Mouse (Mus musculus) midbrain, embryonic 13.5 days (tissue): ENCODE results near the gene Sqor. TPM values are rescaled to one million over a fixed set of nuclear protein-coding genes. Genes with fewer than 3 reads are reported as not detected.

ENCODE experiments used
- ATAC-seq: fragments of 200-750 bp; cut with Nextera tagmentation; 2 replicates; pipeline ENCODE4 v1.8.0; 2017; ENCODE audit warnings: mild to moderate bottlenecking, moderate TSS enrichment, moderate library complexity
- H3K27ac ChIP-seq: fragments of 300-500 bp; sonication (generic); 2 replicates; pipeline ENCODE4 v1.5.1; 2015; ENCODE audit warnings: inconsistent platforms, mild to moderate bottlenecking, moderate library complexity
- H3K27me3 ChIP-seq: fragments of 300-500 bp; sonication (generic); 2 replicates; pipeline ENCODE4 v1.6.1; 2015; ENCODE audit warnings: mild to moderate bottlenecking, inconsistent platforms
- H3K36me3 ChIP-seq: fragments of 300-500 bp; sonication (generic); 2 replicates; pipeline ENCODE4 v1.6.1; 2015; ENCODE audit warnings: mild to moderate bottlenecking, inconsistent platforms
- H3K4me1 ChIP-seq: fragments of 300-500 bp; sonication (generic); replicated peaks from 2 replicates; pipeline ENCODE4 v1.6.1; 2015; ENCODE audit warnings: inconsistent platforms
- H3K4me2 ChIP-seq: fragments of 300-500 bp; sonication (generic); replicated peaks from 2 replicates; pipeline ENCODE4 v1.6.1; 2015; ENCODE audit warnings: moderate library complexity, mild to moderate bottlenecking, inconsistent platforms
- H3K4me3 ChIP-seq: fragments of 300-500 bp; sonication (generic); replicated peaks from 2 replicates; pipeline ENCODE4 v1.5.1; 2015; ENCODE audit warnings: mild to moderate bottlenecking, inconsistent platforms
- H3K9ac ChIP-seq: fragments of 300-500 bp; sonication (generic); replicated peaks from 2 replicates; pipeline ENCODE4 v1.6.1; 2015; ENCODE audit warnings: mild to moderate bottlenecking, inconsistent platforms
- H3K9me3 ChIP-seq: fragments of 300-500 bp; sonication (generic); 2 replicates; pipeline ENCODE4 v1.6.1; 2016; ENCODE audit warnings: mild to moderate bottlenecking, inconsistent platforms
- WGBS: fragments of 180-500 bp; shearing (Covaris S2); methylation state at CpG from one replicate; pipeline ENCODE4 v1.1.7; 2015; 5-methylcytosine and 5-hydroxymethylcytosine counted together
- polyA plus RNA-seq: library from polyadenylated mRNA; unstranded; fragments of >200 nt; fragmentation: Nextera tagmentation; extraction: Ambion mirVana; gene quantifications from 2 replicates; pipeline ENCODE4 v1.2.1, GENCODE M21; 2015

Gene Sqor
- polyA plus RNA-seq, 1 experiment from 2014 or later, result 2.6 TPM

- Histone ChIP-seq H3K9me3 (no peaks in the 10 kb centered on the region), H3K4me1 (peaks cover 9% of the 10 kb centered on the region), H3K27me3 (peaks cover 31% of the 10 kb centered on the region), H3K27ac (no peak overlapping the region), H3K4me3 (no peak overlapping the region), H3K9ac (no peak overlapping the region), H3K4me2 (no peak overlapping the region), H3K36me3 (no peaks in the 10 kb centered on the region)
- 76% methylated on average over 3 of the region's 3 CpGs for WGBS
- ATAC-seq, result no peak
These were observed 2.0 kb upstream of the Sqor start for GRCm38 (mm10) chr2:122762991-122763390.

GRCm38 (mm10) chr2:122764526-122764925, 511 bp upstream of the Sqor start:
- H3K27ac ChIP-seq, result no peak overlapping the region
- peaks cover 9% of the 10 kb centered on the region for H3K4me1 ChIP-seq
- peaks cover 31% of the 10 kb centered on the region for H3K27me3 ChIP-seq
- H3K9me3 ChIP-seq, result no peaks in the 10 kb centered on the region
- H3K36me3 ChIP-seq, result no peaks in the 10 kb centered on the region
- no peak overlapping the region for H3K4me3 ChIP-seq
- 47% methylated on average over 6 of the region's 6 CpGs for WGBS
- H3K9ac ChIP-seq, result no peak overlapping the region
- no peak for ATAC-seq
- no peak overlapping the region for H3K4me2 ChIP-seq

- ATAC-seq, result no peak
- Histone ChIP-seq H3K27ac (no peak overlapping the region), H3K9me3 (no peaks in the 10 kb centered on the region), H3K4me3 (peak overlapping the region; percentile 44; the same call in 1 of the 2 replicates), H3K9ac (no peak overlapping the region), H3K27me3 (peaks cover 31% of the 10 kb centered on the region), H3K36me3 (no peaks in the 10 kb centered on the region), H3K4me1 (peaks cover 9% of the 10 kb centered on the region), H3K4me2 (peak overlapping the region; percentile 75)
- WGBS, result 30% methylated on average over 3 of the region's 3 CpGs
These were observed 733 bp downstream of the Sqor start for GRCm38 (mm10) chr2:122765794-122766145.

- WGBS, result 86% methylated on average over 2 of the region's 2 CpGs
- Histone ChIP-seq H3K27me3 (peaks cover 9% of the 10 kb centered on the region), H3K36me3 (no peaks in the 10 kb centered on the region), H3K4me3 (no peak overlapping the region), H3K9me3 (no peaks in the 10 kb centered on the region), H3K9ac (no peak overlapping the region), H3K4me1 (no peaks in the 10 kb centered on the region), H3K27ac (no peak overlapping the region), H3K4me2 (no peak overlapping the region)
- no peak for ATAC-seq
These were observed 6.0 kb downstream of the Sqor start for GRCm38 (mm10) chr2:122771002-122771401.

- Histone ChIP-seq H3K27me3 (no peaks in the 10 kb centered on the region), H3K4me1 (no peaks in the 10 kb centered on the region), H3K9me3 (no peaks in the 10 kb centered on the region), H3K27ac (no peak overlapping the region), H3K9ac (no peak overlapping the region), H3K4me2 (no peak overlapping the region), H3K36me3 (no peaks in the 10 kb centered on the region), H3K4me3 (no peak overlapping the region)
- 89% methylated on average over 1 of the region's 1 CpGs for WGBS
- no peak for ATAC-seq
These were observed 7.9 kb downstream of the Sqor start for GRCm38 (mm10) chr2:122772899-122773298.

GRCm38 (mm10) chr2:122775491-122775890, 10.5 kb downstream of the Sqor start:
- no peaks in the 10 kb centered on the region for H3K36me3 ChIP-seq
- H3K4me1 ChIP-seq, result no peaks in the 10 kb centered on the region
- 84% methylated on average over 1 of the region's 1 CpGs for WGBS
- no peaks in the 10 kb centered on the region for H3K27me3 ChIP-seq
- no peak overlapping the region for H3K4me2 ChIP-seq
- no peak overlapping the region for H3K4me3 ChIP-seq
- H3K9me3 ChIP-seq, result no peaks in the 10 kb centered on the region
- H3K9ac ChIP-seq, result no peak overlapping the region
- no peak overlapping the region for H3K27ac ChIP-seq
- no peak for ATAC-seq

- ATAC-seq, result no peak
- no peaks in the 10 kb centered on the region for H3K27me3 ChIP-seq
- 73% methylated on average over 2 of the region's 2 CpGs for WGBS
- H3K4me2 ChIP-seq, result no peak overlapping the region
- H3K9ac ChIP-seq, result no peak overlapping the region
- no peak overlapping the region for H3K4me3 ChIP-seq
- no peaks in the 10 kb centered on the region for H3K36me3 ChIP-seq
- no peaks in the 10 kb centered on the region for H3K4me1 ChIP-seq
- no peaks in the 10 kb centered on the region for H3K9me3 ChIP-seq
- H3K27ac ChIP-seq, result no peak overlapping the region
These were observed 11.8 kb downstream of the Sqor start for GRCm38 (mm10) chr2:122776823-122777222.

GRCm38 (mm10) chr2:122779967-122780366, 14.9 kb downstream of the Sqor start:
- Histone ChIP-seq H3K4me3 (no peak overlapping the region), H3K9me3 (no peaks in the 10 kb centered on the region), H3K4me2 (no peak overlapping the region), H3K9ac (no peak overlapping the region), H3K4me1 (no peaks in the 10 kb centered on the region), H3K27ac (no peak overlapping the region), H3K36me3 (no peaks in the 10 kb centered on the region), H3K27me3 (no peaks in the 10 kb centered on the region)
- 84% methylated on average over 5 of the region's 5 CpGs for WGBS
- ATAC-seq, result no peak

GRCm38 (mm10) chr2:122780447-122780846, 15.4 kb downstream of the Sqor start:
- H3K4me2 ChIP-seq, result no peak overlapping the region
- no peak overlapping the region for H3K27ac ChIP-seq
- WGBS, result 91% methylated on average over 3 of the region's 3 CpGs
- no peaks in the 10 kb centered on the region for H3K4me1 ChIP-seq
- H3K27me3 ChIP-seq, result no peaks in the 10 kb centered on the region
- H3K36me3 ChIP-seq, result no peaks in the 10 kb centered on the region
- H3K9me3 ChIP-seq, result no peaks in the 10 kb centered on the region
- ATAC-seq, result no peak
- no peak overlapping the region for H3K4me3 ChIP-seq
- no peak overlapping the region for H3K9ac ChIP-seq

GRCm38 (mm10) chr2:122781590-122782356, 16.7 kb downstream of the Sqor start:
- 79% methylated on average over 8 of the region's 8 CpGs for WGBS
- no peak overlapping the region for H3K9ac ChIP-seq
- no peaks in the 10 kb centered on the region for H3K9me3 ChIP-seq
- no peak overlapping the region for H3K27ac ChIP-seq
- H3K4me2 ChIP-seq, result no peak overlapping the region
- no peak for ATAC-seq
- no peak overlapping the region for H3K4me3 ChIP-seq
- H3K36me3 ChIP-seq, result no peaks in the 10 kb centered on the region
- no peaks in the 10 kb centered on the region for H3K4me1 ChIP-seq
- no peaks in the 10 kb centered on the region for H3K27me3 ChIP-seq

GRCm38 (mm10) chr2:122783730-122784129, 18.7 kb downstream of the Sqor start:
- Histone ChIP-seq H3K9ac (no peak overlapping the region), H3K4me3 (no peak overlapping the region), H3K4me1 (no peaks in the 10 kb centered on the region), H3K36me3 (no peaks in the 10 kb centered on the region), H3K27ac (no peak overlapping the region), H3K4me2 (no peak overlapping the region), H3K27me3 (no peaks in the 10 kb centered on the region), H3K9me3 (no peaks in the 10 kb centered on the region)
- no peak for ATAC-seq
- 83% methylated on average over 2 of the region's 2 CpGs for WGBS

GRCm38 (mm10) chr2:122784701-122785100, 19.7 kb downstream of the Sqor start:
- H3K27ac ChIP-seq, result no peak overlapping the region
- no peaks in the 10 kb centered on the region for H3K4me1 ChIP-seq
- no peak overlapping the region for H3K4me2 ChIP-seq
- no peak for ATAC-seq
- no peak overlapping the region for H3K4me3 ChIP-seq
- H3K36me3 ChIP-seq, result no peaks in the 10 kb centered on the region
- H3K9ac ChIP-seq, result no peak overlapping the region
- H3K9me3 ChIP-seq, result no peaks in the 10 kb centered on the region
- WGBS, result 94% methylated on average over 3 of the region's 3 CpGs
- no peaks in the 10 kb centered on the region for H3K27me3 ChIP-seq

- Histone ChIP-seq H3K9me3 (no peaks in the 10 kb centered on the region), H3K36me3 (no peaks in the 10 kb centered on the region), H3K27ac (no peak overlapping the region), H3K4me1 (no peaks in the 10 kb centered on the region), H3K4me2 (no peak overlapping the region), H3K4me3 (no peak overlapping the region), H3K9ac (no peak overlapping the region), H3K27me3 (no peaks in the 10 kb centered on the region)
- no peak for ATAC-seq
- 86% methylated on average over 2 of the region's 2 CpGs for WGBS
These were observed 21.1 kb downstream of the Sqor start for GRCm38 (mm10) chr2:122786167-122786566.
